Mouse (Mus musculus): ENCODE results near the gene Slc35f3. TPM values are rescaled to one million over a fixed set of nuclear protein-coding genes. Genes with fewer than 3 reads are reported as not detected.
"Not testable (repeated sequence)": the region's sequence is repeated elsewhere in the genome, so short reads cannot be mapped to it uniquely, and the experiment has no call there.

Slc35f3 gene
- total and polyA plus RNA-seq, 3 experiments, result not detected

DNA sequence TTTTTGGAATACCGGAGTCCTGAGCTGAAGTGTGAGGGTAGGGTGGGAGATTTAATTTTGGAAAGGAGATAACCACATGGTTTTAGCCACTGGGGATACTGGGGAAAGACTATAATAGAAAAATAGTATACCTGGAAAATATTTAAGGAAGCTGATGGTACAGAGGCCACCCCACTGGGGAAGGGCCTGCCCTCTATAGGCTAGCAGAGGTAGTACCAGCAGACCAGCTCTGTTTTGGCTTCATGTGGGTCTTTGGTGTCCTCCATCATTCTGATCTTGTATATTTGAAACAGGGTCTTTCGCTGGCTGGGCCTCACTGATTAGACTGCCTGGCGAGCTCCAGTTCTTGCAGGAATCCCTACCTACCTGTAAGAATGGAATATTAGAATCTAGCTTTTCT is 100.0 kb downstream of the Slc35f3 start:
- Histone ChIP-seq H3K4me1 (ENCODE audit: control insufficient read depth in 1 of 2, insufficient read depth in 2 of 2, low read length in 2 of 2) (no peaks in the 10 kb centered on the region), H3K27ac (ENCODE audit: control insufficient read depth, low read depth, low read length) (no peak overlapping the region), H3K9ac (ENCODE audit: control insufficient read depth, low read depth, low read length, poor library complexity, severe bottlenecking) (no peak overlapping the region), H3K79me2 (ENCODE audit: control insufficient read depth, insufficient read depth, low read length, poor library complexity) (no peaks in the 10 kb centered on the region), H3K9me3 (replicated peaks; ENCODE audit: insufficient read depth, low read length) (no peaks in the 10 kb centered on the region), H3K27me3 (ENCODE audit: control insufficient read depth in 1 of 2, insufficient read depth in 2 of 2, low read length in 2 of 2) (no peaks in the 10 kb centered on the region; a peak in 1 of 4 replicates), H3K36me3 (ENCODE audit: control insufficient read depth in 1 of 2, insufficient read depth in 2 of 2, low read length in 2 of 2) (no peaks in the 10 kb centered on the region), H3K4me3 (ENCODE audit: control insufficient read depth in 1 of 2, insufficient read depth in 1 of 2, low read depth in 2 of 2, low read length in 2 of 2) (no peak overlapping the region)
- TF ChIP-seq MYC (IDR thresholded peaks at IDR 0.05; ENCODE audit: low read depth, low read length) (no peak), CTCF (IDR thresholded peaks at IDR 0.05 in 2 of 3, conservative IDR thresholded peaks at IDR 0.05 in 1 of 3; ENCODE audit: control insufficient read depth in 1 of 3, insufficient read depth in 1 of 3, low read depth in 2 of 3, low read length in 3 of 3, poor library complexity in 1 of 3, severe bottlenecking in 1 of 3) (peak in 1 of 3 experiments; percentile 1; a peak in 1 of 6 replicates), RAD21 (IDR thresholded peaks at IDR 0.05; ENCODE audit: low read depth, low read length) (no peak), UBTF (IDR thresholded peaks at IDR 0.05; ENCODE audit: borderline replicate concordance, insufficient read depth, low read depth, low read length) (no peak)
- no peak for DNase-seq (ENCODE audit: low read depth, low spot score)

DNA sequence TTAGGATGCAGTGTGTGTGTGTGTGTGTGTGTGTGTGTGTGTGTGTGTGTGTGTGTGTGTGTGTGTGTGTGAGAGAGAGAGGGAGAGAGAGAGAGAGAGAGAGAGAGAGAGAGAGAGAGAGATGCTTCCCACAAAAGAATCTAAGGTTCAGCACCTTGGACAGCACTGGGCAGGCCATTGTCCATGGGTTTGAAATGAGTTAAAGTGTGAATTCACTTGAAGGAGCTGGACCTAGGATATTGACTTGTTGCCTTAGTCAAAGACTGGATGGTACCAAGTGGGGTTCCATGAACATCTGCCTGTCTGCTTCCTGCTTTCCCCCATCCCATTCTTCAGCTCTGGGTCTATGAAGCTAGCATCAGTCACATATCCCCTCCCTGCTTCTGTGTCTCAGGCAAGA is 106.2 kb downstream of the Slc35f3 start:
- not testable (repeated sequence) for H3K4me1 ChIP-seq (ENCODE audit: control insufficient read depth in 1 of 2, insufficient read depth in 2 of 2, low read length in 2 of 2); H3K9ac ChIP-seq (ENCODE audit: control insufficient read depth, low read depth, low read length, poor library complexity, severe bottlenecking); H3K27me3 ChIP-seq (ENCODE audit: control insufficient read depth in 1 of 2, insufficient read depth in 2 of 2, low read length in 2 of 2); H3K9me3 ChIP-seq (replicated peaks; ENCODE audit: insufficient read depth, low read length); H3K4me3 ChIP-seq (ENCODE audit: control insufficient read depth in 1 of 2, insufficient read depth in 1 of 2, low read depth in 2 of 2, low read length in 2 of 2); H3K36me3 ChIP-seq (ENCODE audit: control insufficient read depth in 1 of 2, insufficient read depth in 2 of 2, low read length in 2 of 2); H3K79me2 ChIP-seq (ENCODE audit: control insufficient read depth, insufficient read depth, low read length, poor library complexity); H3K27ac ChIP-seq (ENCODE audit: control insufficient read depth, low read depth, low read length)
- DNase-seq (ENCODE audit: low read depth, low spot score), result peak; percentile 49

DNA sequence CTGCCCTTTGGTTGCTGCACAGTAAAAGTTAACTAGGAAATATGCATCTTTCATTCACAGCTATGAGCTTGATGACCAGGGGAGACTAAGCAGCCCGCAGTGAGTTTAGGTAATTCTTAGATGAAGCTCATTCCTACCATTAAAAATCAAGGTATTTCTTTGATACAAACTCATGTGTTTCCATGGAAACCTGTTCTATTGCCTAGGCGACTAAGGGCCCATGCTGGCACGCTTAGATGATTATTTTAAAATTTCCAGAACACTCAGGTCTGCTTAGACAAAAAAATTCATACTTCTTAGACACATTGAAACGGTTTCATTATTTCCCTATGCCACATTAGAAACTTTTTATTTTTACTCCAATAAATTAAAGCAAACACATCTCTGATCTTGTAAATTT is 106.7 kb downstream of the Slc35f3 start:
- TF ChIP-seq MAZ (IDR thresholded peaks at IDR 0.05; ENCODE audit: low read depth, low read length) (no peak), TAL1 (IDR thresholded peaks at IDR 0.05; ENCODE audit: low read length) (no peak), NRF1 (IDR thresholded peaks at IDR 0.05; ENCODE audit: insufficient read depth, low read depth, low read length, poor library complexity, severe bottlenecking) (no peak), SMC3 (IDR thresholded peaks at IDR 0.05; ENCODE audit: low read depth, low read length) (no peak), JUND (IDR thresholded peaks at IDR 0.05; ENCODE audit: low read depth, low read length) (no peak), ELF1 (IDR thresholded peaks at IDR 0.05; ENCODE audit: low read depth, low read length) (no peak), POLR2AphosphoS5 (IDR thresholded peaks at IDR 0.05; ENCODE audit: borderline replicate concordance, low read depth, low read length) (no peak), USF1 (IDR thresholded peaks at IDR 0.05; ENCODE audit: low read depth, low read length) (no peak), NELFE (IDR thresholded peaks at IDR 0.05; ENCODE audit: low read depth, low read length) (no peak), CHD2 (IDR thresholded peaks at IDR 0.05; ENCODE audit: low read length) (no peak), MYB (IDR thresholded peaks at IDR 0.05; ENCODE audit: low read depth, low read length) (no peak), MEF2A (IDR thresholded peaks at IDR 0.05; ENCODE audit: extremely low read depth, insufficient replicate concordance, low read depth, low read length, poor library complexity, severe bottlenecking) (no peak), TCF12 (IDR thresholded peaks at IDR 0.05; ENCODE audit: low read depth, low read length) (no peak), BHLHE40 (IDR thresholded peaks at IDR 0.05; ENCODE audit: borderline replicate concordance, low read depth, low read length) (no peak), POLR2A (IDR thresholded peaks at IDR 0.05; ENCODE audit: control insufficient read depth in 1 of 2, insufficient read depth in 1 of 2, low read depth in 1 of 2, low read length in 2 of 2, poor library complexity in 1 of 2) (no peak), ZNF384 (IDR thresholded peaks at IDR 0.05; ENCODE audit: low read depth, low read length) (no peak), EP300 (IDR thresholded peaks at IDR 0.05; ENCODE audit: low read depth in 1 of 2, low read length in 2 of 2) (no peak), MXI1 (IDR thresholded peaks at IDR 0.05; ENCODE audit: low read depth, low read length) (no peak)
- Histone ChIP-seq H3K27ac (ENCODE audit: control insufficient read depth, low read depth, low read length) (no peak overlapping the region), H3K9ac (ENCODE audit: control insufficient read depth, low read depth, low read length, poor library complexity, severe bottlenecking) (no peak overlapping the region), H3K4me1 (ENCODE audit: control insufficient read depth in 1 of 2, insufficient read depth in 2 of 2, low read length in 2 of 2) (no peaks in the 10 kb centered on the region), H3K9me3 (replicated peaks; ENCODE audit: insufficient read depth, low read length) (no peaks in the 10 kb centered on the region), H3K27me3 (ENCODE audit: control insufficient read depth in 1 of 2, insufficient read depth in 2 of 2, low read length in 2 of 2) (no peaks in the 10 kb centered on the region; a peak in 1 of 4 replicates), H3K4me3 (ENCODE audit: control insufficient read depth in 1 of 2, insufficient read depth in 1 of 2, low read depth in 2 of 2, low read length in 2 of 2) (no peak overlapping the region), H3K36me3 (ENCODE audit: control insufficient read depth in 1 of 2, insufficient read depth in 2 of 2, low read length in 2 of 2) (no peaks in the 10 kb centered on the region), H3K79me2 (ENCODE audit: control insufficient read depth, insufficient read depth, low read length, poor library complexity) (no peaks in the 10 kb centered on the region)
- DNase-seq (ENCODE audit: low read depth, low spot score), result no peak

Measured in MEL (cell line).